Mouse (Mus musculus) liver, adult 2 months (tissue): ENCODE results near the gene Macf1.

Source experiments
- CTCF ChIP-seq: fragments of 200-500 bp; IDR thresholded peaks from 2 replicates; pipeline ENCODE4 v1.5.1; 2011; ENCODE audit warnings: low read depth, low read length, control low read depth
- POLR2A ChIP-seq: fragments of 200-500 bp; IDR thresholded peaks from 2 replicates; pipeline ENCODE4 v1.6.1; 2011; ENCODE audit warnings: low read length, control low read depth; ENCODE audit not compliant: insufficient read depth; ENCODE audit errors: extremely low read depth

- TF ChIP-seq CTCF (no peak), POLR2A (no peak)
Measured at GRCm38 (mm10) chr4:123530976-123531375, 153.2 kb downstream of the Macf1 start.
